Mouse (Mus musculus) liver, embryonic 13.5 days (tissue): ENCODE results near the gene Chrm3. TPM values are rescaled to one million over a fixed set of nuclear protein-coding genes. Genes with fewer than 3 reads are reported as not detected.

Experiments
- ATAC-seq: fragments of 200-750 bp; cut with Nextera tagmentation; 2 replicates; pipeline ENCODE4 v1.8.0; 2017; ENCODE audit warnings: low read depth, mild to moderate bottlenecking, moderate number of reproducible peaks, moderate library complexity
- DNase-seq: peaks from one replicate; pipeline ENCODE4 v3.0.0; 2022
- H3K27ac ChIP-seq: fragments of 300-500 bp; sonication (generic); 2 replicates; pipeline ENCODE4 v1.5.1; 2015; ENCODE audit warnings: moderate library complexity, mild to moderate bottlenecking, inconsistent platforms
- H3K27me3 ChIP-seq: fragments of 300-500 bp; sonication (generic); 2 replicates; pipeline ENCODE4 v1.6.1; 2015; ENCODE audit warnings: mild to moderate bottlenecking, inconsistent platforms
- H3K36me3 ChIP-seq: fragments of 300-500 bp; sonication (generic); 2 replicates; pipeline ENCODE4 v1.6.1; 2015; ENCODE audit warnings: mild to moderate bottlenecking, inconsistent platforms
- H3K4me1 ChIP-seq: fragments of 300-500 bp; sonication (generic); replicated peaks from 2 replicates; pipeline ENCODE4 v1.6.1; 2015; ENCODE audit warnings: inconsistent platforms
- H3K4me2 ChIP-seq: fragments of 300-500 bp; sonication (generic); 2 replicates; pipeline ENCODE4 v1.6.1; 2015; ENCODE audit warnings: inconsistent platforms, mild to moderate bottlenecking, moderate library complexity
- H3K4me3 ChIP-seq: fragments of 300-500 bp; sonication (generic); replicated peaks from 2 replicates; pipeline ENCODE4 v1.5.1; 2015; ENCODE audit warnings: mild to moderate bottlenecking, inconsistent platforms
- H3K9ac ChIP-seq: fragments of 300-500 bp; sonication (generic); 2 replicates; pipeline ENCODE4 v1.6.1; 2015; ENCODE audit warnings: mild to moderate bottlenecking, inconsistent platforms
- H3K9me3 ChIP-seq: fragments of 300-500 bp; sonication (generic); replicated peaks from 2 replicates; pipeline ENCODE4 v1.6.1; 2016; ENCODE audit warnings: inconsistent platforms
- WGBS: fragments of 180-500 bp; shearing (Covaris S2); methylation state at CpG from one replicate; pipeline ENCODE4 v1.1.7; 2015; ENCODE audit not compliant: insufficient replicate concordance; 5-methylcytosine and 5-hydroxymethylcytosine counted together
- polyA plus RNA-seq: library from polyadenylated mRNA; unstranded; fragments of >200 nt; fragmentation: Nextera tagmentation; extraction: Ambion mirVana; gene quantifications from 2 replicates; pipeline ENCODE4 v1.2.1, GENCODE M21; 2015

Chrm3 gene
- polyA plus RNA-seq, 1 experiment from 2014 or later = 0.08 TPM

GRCm38 (mm10) chr13:9908707-9909106, 451.9 kb downstream of the Chrm3 start:
- WGBS = 56% methylated on average over 2 of the region's 2 CpGs
- Histone ChIP-seq H3K9me3 (no peaks in the 10 kb centered on the region), H3K27me3 (no peaks in the 10 kb centered on the region), H3K4me2 (no peak overlapping the region), H3K27ac (no peak overlapping the region), H3K4me1 (no peaks in the 10 kb centered on the region), H3K36me3 (no peaks in the 10 kb centered on the region), H3K4me3 (no peak overlapping the region), H3K9ac (no peak overlapping the region)
- DNase-seq (no peak), ATAC-seq (no peak)

- 58% methylated on average over 3 of the region's 3 CpGs for WGBS
- no peak for ATAC-seq
These were observed 453.4 kb downstream of the Chrm3 start for GRCm38 (mm10) chr13:9907202-9907601.

DNA sequence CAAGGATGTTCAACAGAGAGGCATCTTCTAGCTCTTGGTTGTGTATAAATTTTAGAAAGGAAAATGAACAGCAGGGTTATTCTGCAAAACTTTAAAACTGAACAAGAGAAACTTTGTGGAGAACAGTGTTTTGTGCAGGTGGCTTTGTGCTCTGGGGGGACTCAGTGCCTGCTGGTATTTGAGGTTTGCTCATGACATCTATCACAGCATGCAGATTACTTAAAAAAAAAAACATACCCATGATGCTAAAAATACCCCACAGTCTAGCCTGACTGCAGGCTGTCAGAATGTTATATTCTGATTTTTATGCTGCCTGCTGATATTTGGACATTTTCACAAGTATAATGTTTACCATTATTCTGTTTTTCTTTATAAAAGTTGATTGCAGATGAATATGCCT, 456.2 kb downstream of the Chrm3 start:
- Histone ChIP-seq H3K4me2 (no peak overlapping the region), H3K9ac (no peak overlapping the region), H3K27ac (no peak overlapping the region), H3K4me1 (no peaks in the 10 kb centered on the region), H3K36me3 (no peaks in the 10 kb centered on the region), H3K27me3 (no peaks in the 10 kb centered on the region), H3K4me3 (no peak overlapping the region), H3K9me3 (no peaks in the 10 kb centered on the region)
- DNase-seq = no peak
- no peak for ATAC-seq

More at GRCm38 (mm10) chr13:9907202-9907601, 453.4 kb downstream of the Chrm3 start:
- Histone ChIP-seq H3K36me3 (no peaks in the 10 kb centered on the region), H3K4me2 (no peak overlapping the region), H3K9ac (no peak overlapping the region), H3K4me1 (no peaks in the 10 kb centered on the region), H3K27me3 (no peaks in the 10 kb centered on the region), H3K4me3 (no peak overlapping the region), H3K27ac (no peak overlapping the region), H3K9me3 (no peaks in the 10 kb centered on the region)
- DNase-seq = no peak

DNA sequence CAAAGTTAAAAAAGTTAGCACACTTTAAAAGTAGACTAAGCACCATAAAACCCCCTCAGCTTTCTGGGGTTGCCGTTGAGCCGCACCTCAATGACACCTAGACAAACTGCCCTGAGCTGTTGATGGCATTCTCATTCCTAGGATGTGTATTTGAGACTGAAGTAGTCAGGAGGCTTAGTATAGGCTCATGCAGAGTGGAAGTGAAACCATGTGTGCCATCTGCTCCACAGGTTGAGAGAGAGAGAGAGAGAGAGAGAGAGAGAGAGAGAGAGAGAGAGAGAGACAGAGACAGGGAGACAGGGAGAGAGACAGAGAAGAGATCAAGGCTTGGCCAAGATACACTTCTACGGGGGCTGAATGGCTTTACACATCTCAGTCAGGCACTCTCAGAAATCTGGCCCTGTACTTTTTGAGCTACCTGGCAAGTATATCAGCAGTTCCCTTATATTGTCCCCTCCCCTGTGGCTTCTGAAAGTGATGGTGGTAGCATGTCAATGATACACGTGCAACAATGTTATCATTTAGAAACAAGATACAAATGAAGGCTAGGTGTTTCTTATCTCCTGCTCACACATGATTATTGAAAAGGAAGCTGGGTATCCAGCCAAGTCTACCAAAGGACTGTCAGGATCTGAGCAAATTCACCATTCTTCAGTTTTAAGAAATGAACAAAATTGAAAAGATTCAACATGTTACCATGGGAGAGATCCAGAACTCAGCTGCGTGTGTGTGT, 459.8 kb downstream of the Chrm3 start:
- Histone ChIP-seq H3K27ac (no peak overlapping the region), H3K27me3 (no peaks in the 10 kb centered on the region), H3K36me3 (no peaks in the 10 kb centered on the region), H3K9me3 (no peaks in the 10 kb centered on the region), H3K4me3 (no peak overlapping the region), H3K4me2 (no peak overlapping the region), H3K4me1 (no peaks in the 10 kb centered on the region), H3K9ac (no peak overlapping the region)
- DNase-seq = no peak
- 62% methylated on average over 5 of the region's 5 CpGs for WGBS
- no peak for ATAC-seq

GRCm38 (mm10) chr13:9898664-9899369, 461.8 kb downstream of the Chrm3 start:
- no peak overlapping the region for H3K27ac ChIP-seq

GRCm38 (mm10) chr13:9897231-9897630, 463.4 kb downstream of the Chrm3 start:
- Histone ChIP-seq H3K27ac (no peak overlapping the region), H3K4me1 (no peaks in the 10 kb centered on the region), H3K4me3 (no peak overlapping the region), H3K9me3 (no peaks in the 10 kb centered on the region), H3K9ac (no peak overlapping the region), H3K4me2 (no peak overlapping the region), H3K36me3 (no peaks in the 10 kb centered on the region), H3K27me3 (no peaks in the 10 kb centered on the region)
- 22% methylated on average over 1 of the region's 1 CpGs for WGBS
- ATAC-seq (no peak), DNase-seq (no peak)

More at GRCm38 (mm10) chr13:9898664-9899369, 461.8 kb downstream of the Chrm3 start:
- H3K9me3 ChIP-seq = no peaks in the 10 kb centered on the region
- no peaks in the 10 kb centered on the region for H3K4me1 ChIP-seq
- WGBS = 62% methylated on average over 3 of the region's 3 CpGs
- no peak overlapping the region for H3K4me3 ChIP-seq
- H3K4me2 ChIP-seq = no peak overlapping the region
- H3K36me3 ChIP-seq = no peaks in the 10 kb centered on the region
- no peaks in the 10 kb centered on the region for H3K27me3 ChIP-seq
- DNase-seq (no peak), ATAC-seq (no peak)
- H3K9ac ChIP-seq = no peak overlapping the region

DNA sequence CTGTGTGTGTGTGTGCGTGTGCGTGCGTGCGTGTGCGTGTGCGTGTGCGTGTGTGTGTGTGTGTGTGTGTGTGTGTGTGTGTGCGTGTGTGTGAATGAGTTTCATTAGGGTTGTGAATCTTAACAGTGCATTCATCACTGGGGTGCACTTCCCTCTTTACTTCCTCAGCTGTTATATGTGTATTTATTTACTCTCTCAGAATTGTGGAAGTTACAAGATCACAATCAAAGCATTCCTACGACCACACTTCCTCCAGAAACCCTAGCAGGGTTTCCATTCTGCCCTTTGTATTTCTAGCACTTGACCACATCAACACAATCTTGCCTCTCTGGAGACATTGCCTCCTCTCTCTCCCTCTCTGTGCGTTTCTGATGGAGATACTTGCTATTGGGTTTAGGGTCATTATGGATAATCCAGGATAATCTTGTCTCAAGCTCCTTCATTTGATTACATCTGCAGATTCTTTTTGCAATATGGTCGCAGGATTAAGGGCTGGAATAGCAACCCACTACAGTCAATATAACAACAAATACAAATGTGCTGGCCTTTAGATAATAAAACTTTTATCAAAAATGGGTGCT, 465.5 kb downstream of the Chrm3 start:
- 58% methylated on average over 11 of the region's 11 CpGs for WGBS

GRCm38 (mm10) chr13:9891088-9891487, 469.6 kb downstream of the Chrm3 start:
- Histone ChIP-seq H3K9me3 (no peaks in the 10 kb centered on the region), H3K36me3 (no peaks in the 10 kb centered on the region), H3K27me3 (no peaks in the 10 kb centered on the region), H3K4me2 (no peak overlapping the region), H3K9ac (no peak overlapping the region), H3K4me1 (no peaks in the 10 kb centered on the region), H3K4me3 (no peak overlapping the region), H3K27ac (no peak overlapping the region)
- ATAC-seq (no peak), DNase-seq (no peak)
- 46% methylated on average over 1 of the region's 1 CpGs for WGBS

More for the DNA sequence above, 465.5 kb downstream of the Chrm3 start:
- Histone ChIP-seq H3K27me3 (no peaks in the 10 kb centered on the region), H3K36me3 (no peaks in the 10 kb centered on the region), H3K9ac (no peak overlapping the region), H3K27ac (no peak overlapping the region), H3K9me3 (no peaks in the 10 kb centered on the region), H3K4me2 (no peak overlapping the region), H3K4me3 (no peak overlapping the region), H3K4me1 (no peaks in the 10 kb centered on the region)
- DNase-seq = no peak
- ATAC-seq = no peak

GRCm38 (mm10) chr13:9890460-9890859, 470.2 kb downstream of the Chrm3 start:
- Histone ChIP-seq H3K9me3 (no peaks in the 10 kb centered on the region), H3K9ac (no peak overlapping the region), H3K27me3 (no peaks in the 10 kb centered on the region), H3K36me3 (no peaks in the 10 kb centered on the region), H3K4me1 (no peaks in the 10 kb centered on the region), H3K27ac (no peak overlapping the region), H3K4me3 (no peak overlapping the region), H3K4me2 (no peak overlapping the region)
- ATAC-seq = no peak
- DNase-seq = no peak
- WGBS = 54% methylated on average over 5 of the region's 5 CpGs

DNA sequence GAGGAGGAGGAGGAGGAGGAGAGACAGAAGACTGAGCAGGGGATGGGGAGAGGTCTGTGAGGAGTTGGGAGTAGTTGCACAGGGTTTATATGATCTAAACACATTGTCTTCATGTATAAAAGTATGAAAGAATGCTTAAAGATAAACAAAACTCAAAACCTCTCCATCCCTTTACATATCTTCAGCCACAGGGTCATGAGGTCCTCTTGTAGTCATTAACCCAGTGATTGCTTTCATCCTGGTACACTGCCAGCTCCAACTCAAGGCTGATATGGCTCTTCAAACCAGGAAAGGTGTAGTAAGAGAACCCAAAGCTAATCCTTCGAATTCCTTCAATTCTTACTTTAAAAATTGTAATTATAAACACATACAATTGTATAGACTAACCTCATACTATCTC, 470.7 kb downstream of the Chrm3 start:
- no peaks in the 10 kb centered on the region for H3K9me3 ChIP-seq
- H3K4me2 ChIP-seq = no peak overlapping the region
- H3K27ac ChIP-seq = no peak overlapping the region
- no peaks in the 10 kb centered on the region for H3K36me3 ChIP-seq
- H3K4me1 ChIP-seq = no peaks in the 10 kb centered on the region
- no peak overlapping the region for H3K9ac ChIP-seq
- no peak for ATAC-seq
- 26% methylated on average over 1 of the region's 1 CpGs for WGBS
- DNase-seq = no peak
- no peak overlapping the region for H3K4me3 ChIP-seq
- no peaks in the 10 kb centered on the region for H3K27me3 ChIP-seq

- ATAC-seq (no peak), DNase-seq (no peak)
- H3K4me1 ChIP-seq = no peaks in the 10 kb centered on the region
- H3K4me3 ChIP-seq = no peak overlapping the region
- H3K27ac ChIP-seq = no peak overlapping the region
- 68% methylated on average over 5 of the region's 5 CpGs for WGBS
- H3K9me3 ChIP-seq = no peaks in the 10 kb centered on the region
- no peak overlapping the region for H3K4me2 ChIP-seq
- H3K27me3 ChIP-seq = no peaks in the 10 kb centered on the region
- H3K9ac ChIP-seq = no peak overlapping the region
- H3K36me3 ChIP-seq = no peaks in the 10 kb centered on the region
These were observed 472.4 kb downstream of the Chrm3 start for GRCm38 (mm10) chr13:9888284-9888683.
